ENCODE assay signal across 16 mouse cellular contexts in the genomic region with DNA sequence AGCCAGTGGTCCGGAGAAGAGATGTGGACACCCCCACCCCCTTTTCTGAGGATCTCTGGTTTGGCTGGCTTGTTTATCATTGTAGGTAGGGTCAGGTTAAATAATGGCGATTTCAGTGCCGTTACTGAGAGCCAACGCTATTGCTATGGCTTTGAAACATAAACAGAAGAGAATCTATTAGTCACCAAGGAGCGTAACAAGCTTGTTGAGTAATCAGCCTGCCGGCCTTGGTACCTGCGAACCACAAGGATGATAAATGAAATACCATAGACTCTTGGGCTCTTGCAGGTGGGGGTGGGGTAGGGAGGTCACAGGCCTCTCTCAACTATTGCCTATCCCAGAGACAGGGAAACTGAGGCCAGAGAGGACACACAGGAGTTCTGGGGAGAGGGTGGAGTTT. TPM values are rescaled to one million over a fixed set of nuclear protein-coding genes. Genes with fewer than 3 reads are reported as not detected.
"Had no signal": no experiment of that assay in that cellular context is flagged by ENCODE, and none has a peak within 500 bp of the region (broad histone marks: within the 10 kb centered on the region; RNA-seq: fewer than 3 reads in every experiment).

No protein-coding gene starts in this region.

- H3K27ac ChIP-seq: kidney, postnatal 0 days; layer of hippocampus, adult 2 months; limb, embryonic 12.5 days; liver, embryonic 13.5 days; macrophage; midbrain, embryonic 15.5 days; neural tube, embryonic 12.5 days had no signal

- DNase-seq: kidney, adult 8-10 months; kidney, postnatal 36 days; liver; liver, embryonic 13.5 days; liver, postnatal 0 days; right cerebral cortex, postnatal 4 days; spleen, adult 18-20 months; thymus, adult 2 months; thymus, postnatal 25 days had no signal

- H3K27me3 ChIP-seq: neural tube, embryonic 12.5 days had no signal

- ATAC-seq: liver, postnatal 0 days; midbrain, embryonic 15.5 days had no signal

- H3K4me3 ChIP-seq: layer of hippocampus, adult 2 months; limb, embryonic 12.5 days; liver, embryonic 13.5 days; megakaryocyte, embryonic 14.5 days; midbrain, embryonic 15.5 days; neural tube, embryonic 12.5 days had no signal

- H3K36me3 ChIP-seq: limb, embryonic 12.5 days; liver, embryonic 13.5 days; midbrain, embryonic 15.5 days; neural tube, embryonic 12.5 days had no signal

- H3K9me3 ChIP-seq: limb, embryonic 12.5 days; liver, embryonic 13.5 days; megakaryocyte, embryonic 14.5 days; midbrain, embryonic 15.5 days; neural tube, embryonic 12.5 days had no signal

RNA-seq across cellular contexts. Expression of a gene that starts 46.2 kb away (rescaled TPM):
- polyA plus RNA-seq: macrophage had no signal
